Mouse (Mus musculus) ovary, postnatal 10 days (tissue): ENCODE data around the gene Sla2.
A peak's percentile ranks its signal among the peaks of the same experiment; 100 is the strongest.
"Not testable (repeated sequence)": the region's sequence is repeated elsewhere in the genome, so short reads cannot be mapped to it uniquely, and the experiment has no call there.

Experiments used
- DNase-seq: peaks from one replicate; pipeline ENCODE4 v3.0.0; 2022; ENCODE audit warnings: low spot score

Sla2 gene

GRCm38 (mm10) chr2:156868994-156869393 lies 18.0 kb downstream of the Sla2 start:
- DNase-seq, result no peak

GRCm38 (mm10) chr2:156864481-156864880 lies 22.5 kb downstream of the Sla2 start:
- DNase-seq, result no peak

GRCm38 (mm10) chr2:156863487-156864160 lies 23.4 kb downstream of the Sla2 start:
- DNase-seq, result no peak

- DNase-seq, result peak; percentile 89
Observed at GRCm38 (mm10) chr2:156862772-156863486, 24.1 kb downstream of the Sla2 start, which contains the start of gene Rab5if. TSS of gene Rab5if (plus strand) at chr2:156863128.

- no peak for DNase-seq
Observed at GRCm38 (mm10) chr2:156862041-156862717, 24.8 kb downstream of the Sla2 start.

GRCm38 (mm10) chr2:156858671-156859070 lies 28.3 kb downstream of the Sla2 start:
- no peak for DNase-seq

- DNase-seq, result no peak
Observed at GRCm38 (mm10) chr2:156857835-156858234, 29.2 kb downstream of the Sla2 start, which contains the start of gene 4930518I15Rik. TSS of gene 4930518I15Rik (minus strand) at chr2:156857946.

- no peak for DNase-seq
Observed at GRCm38 (mm10) chr2:156857385-156857791, 29.6 kb downstream of the Sla2 start.

- DNase-seq, result no peak
Observed at GRCm38 (mm10) chr2:156856311-156856710, 30.7 kb downstream of the Sla2 start.

GRCm38 (mm10) chr2:156853999-156854771 lies 32.8 kb downstream of the Sla2 start:
- not testable (repeated sequence) for DNase-seq

GRCm38 (mm10) chr2:156853584-156853983 lies 33.4 kb downstream of the Sla2 start:
- DNase-seq, result not testable (repeated sequence)

- DNase-seq, result no peak
Observed at GRCm38 (mm10) chr2:156850505-156850904, 36.5 kb downstream of the Sla2 start.

GRCm38 (mm10) chr2:156848526-156849182 lies 38.3 kb downstream of the Sla2 start:
- no peak for DNase-seq

GRCm38 (mm10) chr2:156847653-156848052 lies 39.3 kb downstream of the Sla2 start:
- DNase-seq, result no peak

- DNase-seq, result no peak
Observed at GRCm38 (mm10) chr2:156844715-156845114, 42.3 kb downstream of the Sla2 start.

GRCm38 (mm10) chr2:156843331-156843730 lies 43.7 kb downstream of the Sla2 start:
- DNase-seq, result no peak

- no peak for DNase-seq
Observed at GRCm38 (mm10) chr2:156842711-156843110, 44.3 kb downstream of the Sla2 start.

GRCm38 (mm10) chr2:156841841-156842706 lies 44.9 kb downstream of the Sla2 start:
- DNase-seq, result peak; percentile 21

GRCm38 (mm10) chr2:156841028-156841840 lies 45.8 kb downstream of the Sla2 start:
- peak; percentile 60 for DNase-seq
